Mouse (Mus musculus) embryo, embryonic 10 days (tissue): ENCODE measurements around the gene Rps6kc1.
A peak's percentile ranks its signal among the peaks of the same experiment; 100 is the strongest.

Source experiments
- DNase-seq: peaks from one replicate; pipeline ENCODE4 v3.0.0-alpha.2; 2015; ENCODE audit warnings: low spot score

Gene Rps6kc1

DNA sequence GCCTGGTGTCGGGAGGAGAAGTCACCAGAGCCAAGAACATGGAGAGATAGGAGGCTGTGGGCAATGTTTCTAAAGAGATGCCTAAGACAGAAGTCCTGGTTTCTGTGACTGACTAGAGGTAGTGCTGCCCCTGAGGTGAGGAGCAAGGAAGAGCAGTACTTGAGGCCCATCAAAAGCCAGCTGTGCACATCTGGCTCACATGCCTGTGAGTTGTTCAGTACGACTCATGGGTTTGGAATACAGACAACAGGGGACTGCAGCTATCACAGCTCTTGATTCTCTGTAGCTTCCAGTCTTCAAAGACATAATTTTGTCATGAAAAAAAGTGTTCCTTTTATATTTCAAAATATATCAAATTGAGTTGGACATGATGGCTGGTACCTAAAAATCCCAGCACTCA, 10.5 kb downstream of the Rps6kc1 start:
- no peak for DNase-seq

DNA sequence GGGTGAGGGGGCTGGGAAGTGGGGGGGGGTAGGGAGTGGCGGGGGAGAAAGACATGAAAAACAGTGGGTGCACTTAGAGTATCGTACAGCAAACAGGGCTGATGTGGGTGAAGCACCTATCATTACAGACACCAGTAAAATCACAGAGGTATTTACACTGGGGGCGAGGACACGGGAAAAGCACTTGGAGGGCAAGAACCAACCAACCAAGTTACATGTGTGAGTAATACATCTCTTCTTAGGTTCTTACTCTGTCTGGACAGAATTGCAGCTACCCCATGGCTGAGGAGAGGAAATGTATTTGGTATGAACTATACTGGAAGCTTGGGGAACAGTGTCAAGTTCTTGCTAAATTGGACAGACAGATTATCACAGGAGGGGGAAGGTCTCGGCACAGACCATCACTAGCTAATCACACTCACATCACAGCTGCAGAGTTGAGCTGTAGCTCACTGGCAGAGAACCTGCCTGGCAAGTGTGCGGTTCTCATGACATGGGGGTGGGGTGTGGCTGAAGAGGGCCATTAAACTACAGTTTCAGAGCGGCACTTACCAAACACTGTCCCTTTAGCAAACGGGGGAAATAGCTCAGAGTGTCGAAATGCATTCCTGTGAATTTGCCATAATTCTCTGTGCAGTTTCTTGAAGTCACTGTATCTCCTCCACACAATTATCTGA, 12.5 kb downstream of the Rps6kc1 start:
- no peak for DNase-seq

DNA sequence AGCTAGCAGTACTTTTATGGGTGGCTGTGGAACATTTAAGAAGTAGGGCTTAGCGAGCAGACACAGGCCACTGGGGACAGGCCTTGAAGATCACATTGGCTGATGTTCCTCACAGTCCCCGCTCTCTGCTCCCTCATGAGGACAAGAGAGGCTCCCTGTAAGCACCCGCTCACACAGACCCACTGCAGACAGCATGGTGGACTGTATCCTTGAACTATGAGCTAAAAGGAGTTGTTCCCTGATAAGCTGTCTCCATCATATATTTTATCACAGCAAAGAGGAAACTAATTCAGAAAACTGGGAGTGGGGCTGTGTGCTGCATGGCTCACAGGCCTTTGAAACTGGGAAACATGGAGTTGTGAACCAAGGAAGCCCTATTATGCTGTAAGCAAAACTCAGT, 13.4 kb downstream of the Rps6kc1 start:
- no peak for DNase-seq

DNA sequence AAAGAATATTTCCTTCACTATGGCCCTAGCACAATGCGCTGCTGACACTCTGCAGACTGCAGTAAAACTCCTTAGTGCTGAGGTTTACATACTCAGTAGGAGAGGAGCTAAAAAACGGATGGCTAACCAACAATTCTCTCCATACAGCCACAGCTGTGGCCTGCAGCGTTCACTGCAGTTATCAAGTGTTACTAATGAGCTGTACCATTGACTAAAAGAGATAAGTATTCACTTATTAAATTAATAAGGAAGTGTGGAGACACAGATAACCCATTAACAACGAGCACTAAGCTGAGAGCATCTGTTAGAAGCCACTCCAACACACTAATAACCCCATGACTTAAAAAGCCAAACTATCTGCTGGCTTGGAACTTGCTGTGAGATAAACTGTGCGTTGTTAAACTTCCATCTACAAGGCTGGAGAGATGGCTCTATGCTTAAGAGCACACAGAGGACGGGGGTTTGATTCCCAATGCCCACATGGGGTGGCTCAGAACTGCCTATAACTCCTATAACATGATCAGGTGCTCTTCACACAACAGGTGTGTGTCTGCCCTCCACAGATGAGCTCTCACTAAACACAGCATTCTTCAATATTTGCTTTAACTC, 17.9 kb downstream of the Rps6kc1 start:
- DNase-seq: no peak

DNA sequence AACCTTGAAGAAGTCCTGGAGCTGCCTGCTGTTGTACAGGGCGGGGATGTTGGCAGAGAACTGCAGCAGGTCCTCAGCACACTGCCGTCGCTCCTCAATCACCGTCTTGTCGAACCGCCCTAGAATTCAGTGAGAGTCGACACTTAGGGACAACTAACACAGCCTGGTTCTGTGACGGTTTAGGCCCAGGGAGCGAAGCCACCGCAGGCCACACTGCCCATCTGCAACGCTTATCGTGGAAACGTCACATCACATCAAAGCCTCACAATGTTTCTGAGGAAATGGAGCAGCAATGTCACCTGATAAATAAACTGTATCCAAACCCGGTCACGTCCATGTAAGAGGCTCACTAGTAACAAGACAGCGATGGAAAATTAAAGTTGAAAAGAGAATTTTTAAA, 22.9 kb downstream of the Rps6kc1 start:
- DNase-seq: no peak

DNA sequence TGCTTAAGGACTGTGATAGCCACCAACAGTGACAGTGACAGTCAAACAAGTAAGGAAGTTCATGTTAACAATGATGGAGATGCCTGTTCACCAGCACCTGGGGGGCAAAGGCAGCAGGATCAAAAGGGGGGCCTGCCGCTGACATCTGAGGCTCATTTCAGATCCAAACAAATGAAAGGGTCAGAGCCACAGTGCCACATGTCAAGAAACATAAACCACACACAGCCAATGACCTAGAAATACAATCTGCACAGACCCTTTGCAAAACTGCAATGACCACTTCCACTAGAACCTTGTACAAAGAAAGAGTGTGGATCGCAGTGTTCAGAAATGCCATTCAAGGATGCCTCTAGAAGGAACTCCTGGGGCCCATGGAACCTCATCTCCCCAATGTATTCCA, 23.5 kb downstream of the Rps6kc1 start:
- no peak for DNase-seq

DNA sequence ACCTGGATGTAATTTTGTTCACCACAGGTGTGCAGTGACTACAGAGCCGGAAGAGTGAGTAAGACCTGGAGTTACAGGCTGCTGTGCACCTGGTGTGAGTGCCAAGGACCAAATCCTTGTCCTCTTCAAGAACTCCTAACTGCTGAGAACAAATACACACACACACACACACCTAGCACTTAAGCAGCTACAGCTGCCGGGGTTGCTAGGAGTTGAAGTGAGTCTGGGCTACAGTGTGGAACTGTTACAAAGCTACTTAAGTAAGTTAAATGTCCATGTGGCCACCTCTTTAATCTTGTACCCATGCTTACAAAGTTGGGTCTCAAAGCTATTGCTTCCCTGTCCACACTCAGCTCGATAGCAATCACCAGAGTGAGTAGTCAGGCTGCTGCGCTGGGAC, 25.6 kb downstream of the Rps6kc1 start:
- no peak for DNase-seq

DNA sequence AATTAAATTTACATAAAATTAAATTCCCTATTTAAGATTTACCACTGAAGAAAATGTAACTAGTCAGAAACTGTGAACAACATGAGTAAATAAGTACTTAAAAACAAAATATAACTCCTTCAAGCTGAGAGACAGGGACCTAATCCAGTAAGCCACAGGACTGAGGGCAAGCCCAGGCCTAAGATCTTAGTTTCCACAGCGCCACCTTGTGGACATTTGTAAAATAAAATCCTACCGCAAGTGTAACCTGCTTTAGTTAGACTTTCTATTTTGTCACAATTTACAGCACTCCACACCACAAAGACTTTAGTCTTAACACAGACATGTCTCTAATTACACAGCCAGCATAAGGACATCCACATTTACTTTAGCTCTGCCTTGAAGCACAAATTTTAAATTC, 30.1 kb downstream of the Rps6kc1 start:
- DNase-seq: peak; percentile 86

DNA sequence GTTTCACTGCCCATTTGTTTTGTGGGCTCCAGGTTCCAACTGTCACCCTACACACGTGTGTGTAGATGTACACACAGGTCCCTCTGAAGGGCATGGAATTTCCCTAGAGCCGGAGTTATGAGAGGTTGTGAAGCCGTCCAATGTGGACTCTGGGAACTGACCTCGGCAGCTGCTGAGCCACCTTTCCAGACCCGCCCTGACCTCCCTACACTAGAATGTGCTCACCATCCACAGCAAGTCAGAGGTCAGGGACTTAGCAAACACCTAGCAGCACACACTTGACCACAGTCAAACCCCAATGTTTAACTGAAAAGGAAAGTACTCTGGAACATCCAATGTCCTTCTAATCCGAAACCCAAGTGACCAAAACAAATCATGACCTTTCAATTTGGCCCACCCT, 30.9 kb downstream of the Rps6kc1 start:
- DNase-seq: no peak

DNA sequence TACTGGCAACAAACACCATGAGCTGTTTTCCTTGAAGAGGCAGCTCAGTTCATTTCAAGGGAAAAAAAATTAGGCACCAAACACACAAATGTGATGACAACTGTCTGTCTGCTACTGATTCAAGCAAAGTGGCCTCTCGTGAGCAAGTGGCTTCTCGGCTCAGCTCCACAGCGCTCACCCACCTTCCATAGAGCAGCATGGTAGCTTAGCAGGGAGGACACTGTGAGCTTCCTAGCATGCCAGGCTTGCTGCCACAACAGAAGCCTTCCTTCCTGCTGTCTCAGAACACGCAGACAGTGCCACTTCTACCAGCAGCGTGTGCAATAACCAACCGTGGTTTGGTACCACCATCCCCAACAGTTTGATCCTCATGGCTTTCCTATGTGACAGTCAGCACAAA, 35.8 kb downstream of the Rps6kc1 start:
- no peak for DNase-seq

DNA sequence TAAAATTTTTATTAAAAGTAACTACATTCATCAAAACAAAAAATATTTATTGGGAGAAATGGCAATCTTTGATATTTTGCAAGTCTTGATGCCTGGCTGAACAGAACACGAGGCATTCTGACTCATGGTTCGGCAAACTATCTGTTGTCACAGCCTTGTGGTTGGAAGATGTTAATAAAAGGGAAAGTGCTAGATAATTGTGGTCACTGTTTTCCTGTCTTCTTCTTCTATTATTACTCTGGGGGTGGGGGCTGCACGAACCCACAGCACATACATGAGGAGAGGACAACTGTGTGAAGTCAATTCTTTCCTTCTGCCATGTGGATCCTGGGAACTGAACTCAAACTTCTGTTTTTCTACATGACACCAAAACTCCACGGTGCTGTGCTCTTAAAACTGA, 36.5 kb downstream of the Rps6kc1 start:
- DNase-seq: no peak

DNA sequence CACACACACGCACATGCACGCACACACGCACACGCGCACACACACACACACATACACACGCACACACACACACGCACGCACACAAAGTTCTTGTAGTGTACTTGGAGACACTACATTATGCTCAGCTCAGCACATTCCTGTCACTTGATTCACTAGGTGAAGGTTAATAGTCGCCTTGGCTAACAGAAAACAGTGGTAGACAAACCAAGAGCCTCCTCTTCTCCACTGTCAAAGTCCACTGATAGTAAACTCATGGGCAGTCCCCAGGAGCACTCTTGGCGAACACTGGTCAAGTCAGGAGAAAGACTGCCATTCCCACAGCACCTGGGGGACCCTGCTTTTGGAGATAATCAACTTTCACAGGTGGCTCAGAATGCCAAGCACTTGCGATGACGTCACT, 40.5 kb downstream of the Rps6kc1 start:
- DNase-seq: no peak

DNA sequence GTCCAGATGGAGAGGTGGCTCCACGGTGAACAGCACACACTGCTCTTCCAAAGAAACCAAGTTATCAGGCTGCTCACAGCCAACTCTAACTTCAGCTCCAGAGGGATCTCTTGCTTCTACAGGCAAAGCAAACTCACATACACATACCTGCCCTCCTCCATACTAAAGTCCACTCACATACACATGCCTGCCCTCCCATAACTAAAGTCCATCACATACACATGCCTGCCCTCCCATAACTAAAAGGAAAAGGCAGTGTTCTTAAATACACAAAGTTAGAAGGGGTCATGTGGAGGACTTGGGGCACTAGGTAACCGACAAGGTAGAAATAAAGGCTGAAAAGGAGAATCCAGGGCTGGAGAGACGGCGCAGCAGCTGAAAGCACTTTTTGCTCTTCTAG, 41.6 kb downstream of the Rps6kc1 start:
- no peak for DNase-seq

DNA sequence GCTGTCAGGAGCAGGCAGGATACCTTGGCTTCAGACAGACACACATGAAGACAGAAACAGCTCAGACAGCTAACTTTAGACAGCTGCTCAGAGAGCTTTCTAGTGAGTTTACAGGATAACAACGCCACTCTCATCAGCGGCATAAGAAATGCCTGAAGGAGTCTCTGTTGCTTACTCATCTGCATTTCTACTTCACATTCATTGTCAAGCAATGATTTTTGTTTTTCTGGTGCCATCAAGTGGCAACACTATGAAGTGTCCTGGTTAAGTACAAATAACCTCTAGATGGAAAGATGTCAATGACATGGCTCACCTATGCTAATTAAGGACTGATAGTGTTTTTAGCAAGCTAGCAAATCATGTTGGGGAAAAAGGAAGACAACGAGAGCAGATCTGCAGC, 42.8 kb downstream of the Rps6kc1 start:
- DNase-seq: no peak

DNA sequence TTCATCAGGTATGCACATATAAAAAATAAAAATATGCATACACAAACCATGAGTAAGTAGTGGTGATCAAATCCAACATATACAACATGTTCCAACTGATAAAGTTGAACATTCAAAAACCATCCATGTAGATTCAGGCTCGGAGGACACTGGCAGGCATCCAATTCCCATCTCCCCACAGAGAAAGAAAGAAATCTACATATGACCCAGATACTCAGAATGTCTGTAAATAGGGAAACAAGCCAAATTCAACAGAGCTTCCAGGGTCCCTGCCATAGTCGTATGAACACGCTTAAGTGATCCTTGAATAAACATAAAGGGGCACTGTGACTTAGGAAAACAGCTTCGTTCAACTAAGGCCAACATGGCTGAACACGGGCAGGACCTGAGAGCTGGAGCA, 49.9 kb downstream of the Rps6kc1 start:
- DNase-seq: no peak

DNA sequence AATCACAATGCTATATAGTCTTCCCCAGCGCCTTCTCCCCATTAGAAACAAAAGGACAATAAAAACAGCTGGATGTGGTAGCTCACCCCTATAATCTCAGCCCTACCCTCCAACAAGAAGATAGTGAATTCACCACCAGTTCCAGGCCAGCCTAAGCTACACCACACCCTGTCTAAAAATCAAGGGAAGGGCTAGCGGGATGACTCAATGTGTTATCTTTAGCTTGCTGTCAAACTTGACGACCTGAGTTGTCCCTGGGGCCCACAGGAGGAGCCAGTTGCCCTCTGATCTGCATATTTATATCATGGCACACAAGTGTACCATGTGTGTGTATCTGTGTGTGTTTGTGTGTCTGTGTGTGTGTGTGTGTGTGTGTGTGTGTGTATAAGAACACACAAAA, 57.1 kb downstream of the Rps6kc1 start:
- DNase-seq: no peak

DNA sequence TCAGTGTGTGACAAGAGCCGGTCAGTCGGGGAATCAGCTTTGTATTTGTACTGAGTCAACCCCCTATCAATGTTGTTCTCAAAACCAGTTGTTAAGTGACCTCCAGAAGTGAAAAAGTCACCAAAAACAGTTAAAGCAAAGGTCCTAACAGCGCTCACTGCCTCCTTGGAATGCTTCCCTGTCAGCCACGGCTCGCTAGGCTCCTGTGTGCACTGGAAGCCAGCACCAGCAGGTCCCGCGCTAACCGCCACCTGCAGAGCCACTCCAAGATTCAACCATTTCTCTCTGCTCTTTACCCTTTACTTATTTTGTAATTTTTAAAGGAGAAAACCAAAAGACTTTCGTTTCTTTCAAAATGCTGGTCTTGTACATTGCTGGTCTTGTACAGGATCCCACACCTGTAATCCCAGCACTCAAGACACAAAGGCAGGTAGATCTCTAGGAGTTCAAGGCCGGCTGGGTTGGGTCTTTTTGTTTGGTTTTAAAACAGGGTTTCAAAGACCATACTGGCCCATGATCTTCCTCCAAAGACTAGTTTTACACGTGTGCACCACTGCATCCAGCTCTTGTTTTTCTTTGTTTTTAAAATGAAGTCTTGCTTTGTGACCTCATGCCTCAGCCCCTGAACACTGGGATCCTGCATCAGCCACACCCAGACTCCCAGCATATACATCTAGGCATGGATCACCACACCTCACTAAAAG, 62.3 kb downstream of the Rps6kc1 start:
- no peak for DNase-seq

DNA sequence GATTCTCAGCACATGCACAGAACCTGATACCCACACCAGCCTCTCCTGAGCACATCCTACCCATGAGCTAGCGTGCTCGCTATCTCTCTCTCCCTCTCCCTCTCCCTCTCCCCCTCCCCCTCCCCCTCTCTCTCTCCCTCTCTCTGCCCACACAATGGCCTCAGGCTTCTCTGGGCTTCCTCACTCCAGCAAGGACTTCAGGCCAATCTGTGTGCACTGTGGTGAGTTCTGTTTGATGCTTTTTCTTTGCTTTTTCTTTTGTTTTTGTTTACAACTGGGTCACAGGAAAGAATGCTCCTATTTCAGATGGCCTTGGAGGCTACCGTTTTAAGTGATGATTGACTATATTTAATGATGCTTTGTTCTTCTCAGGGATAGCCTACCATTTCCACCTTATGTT, 62.9 kb downstream of the Rps6kc1 start:
- DNase-seq: no peak

DNA sequence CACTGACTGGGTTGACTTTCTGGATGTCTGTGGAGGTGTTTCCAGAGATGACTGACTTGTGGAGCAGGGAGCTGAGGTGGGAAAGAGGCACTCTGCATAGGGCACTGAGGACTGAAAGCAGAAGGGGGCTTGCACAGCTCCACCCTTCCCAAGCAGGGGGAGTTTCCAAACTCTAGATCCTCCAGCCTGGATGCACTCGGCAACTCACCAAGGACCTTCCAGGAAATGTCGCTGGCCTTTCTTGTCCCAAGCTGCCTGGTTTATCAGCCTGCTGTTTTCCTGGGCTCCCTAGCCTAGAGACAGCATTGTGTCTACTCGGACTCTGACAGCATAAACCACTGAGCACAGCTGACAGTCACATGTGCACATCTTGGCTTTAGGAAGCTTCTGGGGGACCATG, 64.6 kb downstream of the Rps6kc1 start:
- DNase-seq: no peak

DNA sequence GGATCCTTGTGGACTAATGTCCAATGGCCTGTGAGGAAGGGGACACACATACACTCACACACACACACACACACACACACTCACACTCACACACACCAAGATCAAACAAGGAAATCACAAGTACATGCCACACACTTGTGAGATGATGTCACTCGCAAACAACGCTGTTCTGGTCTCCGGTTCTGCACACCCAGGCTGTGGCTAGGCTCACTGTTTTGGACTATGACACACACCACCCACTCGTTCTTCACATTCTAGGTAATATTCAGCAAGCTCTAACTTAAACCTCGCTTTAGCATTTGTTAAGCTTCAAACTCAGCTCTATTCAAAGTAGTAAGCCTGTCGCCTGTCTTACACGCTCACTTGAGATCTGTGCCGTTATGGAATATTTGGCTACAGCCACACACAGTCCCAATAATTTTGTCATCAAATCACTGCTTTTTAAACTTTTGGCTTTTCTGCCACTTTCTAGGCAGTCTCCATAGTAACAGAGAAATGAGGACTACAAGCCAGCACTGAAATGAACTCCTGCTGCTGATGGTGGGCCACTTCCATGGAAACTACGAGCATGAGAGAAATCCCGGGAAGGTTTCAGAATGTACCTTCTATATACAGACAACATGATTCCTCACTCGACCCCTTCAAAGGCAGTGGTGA, 65.4 kb downstream of the Rps6kc1 start:
- no peak for DNase-seq

DNA sequence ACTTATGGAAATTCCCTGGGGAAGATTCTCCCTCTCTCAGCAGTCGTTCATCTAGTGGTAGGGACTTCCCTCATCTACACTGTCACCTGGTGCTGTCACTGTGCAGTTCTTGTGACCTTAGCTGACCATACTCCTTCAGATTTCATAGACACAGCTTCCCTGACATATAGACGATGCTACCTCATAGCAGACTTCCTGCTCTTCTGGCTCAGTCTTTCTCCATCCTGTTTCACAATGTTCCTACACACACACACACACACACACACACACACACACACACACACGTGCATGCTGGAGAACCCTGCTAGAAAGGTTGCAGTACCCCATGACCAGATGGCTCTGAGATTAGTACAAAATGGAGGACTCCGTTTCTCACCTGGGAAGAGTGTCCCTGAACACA, 66.2 kb downstream of the Rps6kc1 start:
- no peak for DNase-seq

DNA sequence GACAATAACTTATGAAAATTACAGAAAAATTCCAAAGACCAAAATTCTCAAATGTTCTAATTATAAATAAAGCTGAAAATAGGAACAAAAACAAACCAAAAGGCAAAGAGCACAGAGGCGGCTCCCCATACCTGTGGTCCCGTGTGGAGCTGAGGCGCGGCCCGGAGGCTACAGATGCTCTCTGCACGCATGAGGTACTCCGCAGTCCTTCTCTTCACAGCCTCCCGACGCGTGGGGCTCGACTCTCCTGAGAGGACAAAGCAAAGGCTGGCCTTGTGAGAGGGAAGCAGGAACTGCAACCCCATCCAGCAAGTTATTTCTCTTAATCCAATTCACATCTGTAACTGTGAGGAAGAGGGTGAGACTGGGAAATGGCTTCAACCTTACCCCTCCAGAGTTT, 67.2 kb downstream of the Rps6kc1 start:
- DNase-seq: no peak

DNA sequence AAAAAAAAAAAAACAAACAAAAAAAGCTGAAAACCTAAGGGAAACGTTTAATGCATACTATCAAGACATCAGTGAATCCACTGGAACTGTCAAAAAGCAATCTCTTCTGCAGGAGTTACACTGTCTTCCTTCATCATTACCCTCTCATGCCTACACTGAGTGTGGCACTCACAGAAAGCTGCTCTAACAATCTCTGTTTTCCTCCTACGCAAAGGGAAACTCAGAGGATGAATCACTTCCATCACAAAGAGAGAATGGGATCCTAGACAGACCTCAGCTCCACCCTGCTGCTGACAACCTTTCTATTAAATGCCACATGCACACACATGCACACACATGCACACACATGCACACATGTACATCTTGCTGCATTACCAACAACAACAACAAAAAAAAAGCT, 75.5 kb downstream of the Rps6kc1 start:
- no peak for DNase-seq
